Mouse (Mus musculus) adrenal gland, adult 18-20 months (tissue): ENCODE data around the gene Ugt2a1. TPM values are rescaled to one million over a fixed set of nuclear protein-coding genes. Genes with fewer than 3 reads are reported as not detected.
"Not testable (repeated sequence)": the region's sequence is repeated elsewhere in the genome, so short reads cannot be mapped to it uniquely, and the experiment has no call there.

Experiments used
- DNase-seq, 2 experiments: peaks; one replicate each; pipeline ENCODE4 v3.0.0; 2021 to 2022; ENCODE audit warnings: low spot score in 2 of 2
- long read RNA-seq, 2 experiments: library from polyadenylated mRNA; stranded (forward); transcript quantifications; one replicate each; pipeline ENCODE4 v2.0.0; 2021
- total RNA-seq, 2 experiments: library from RNA; stranded (reverse); gene quantifications; 1 replicate in 1 of 2; 2 replicates in 1 of 2; pipeline ENCODE4 v1.2.3; 2021

Gene Ugt2a1
- total RNA-seq = not detected
- long read RNA-seq, experiment 1 = 0 reads
- long read RNA-seq, experiment 2 = 0 reads

- no peak for DNase-seq
Observed at GRCm38 (mm10) chr5:87490771-87491170, at the start of gene Ugt2a1. Gene Ugt2a1, minus strand, starts transcription at chr5:87490871.

- no peak for DNase-seq
Observed at GRCm38 (mm10) chr5:87538111-87538510, 47.4 kb upstream of the Ugt2a1 start, which contains the start of gene Sult1b1. Gene Sult1b1, minus strand, starts transcription at chr5:87538195.

- no peak for DNase-seq
Observed at GRCm38 (mm10) chr5:87535994-87536644, 45.4 kb upstream of the Ugt2a1 start.

DNA sequence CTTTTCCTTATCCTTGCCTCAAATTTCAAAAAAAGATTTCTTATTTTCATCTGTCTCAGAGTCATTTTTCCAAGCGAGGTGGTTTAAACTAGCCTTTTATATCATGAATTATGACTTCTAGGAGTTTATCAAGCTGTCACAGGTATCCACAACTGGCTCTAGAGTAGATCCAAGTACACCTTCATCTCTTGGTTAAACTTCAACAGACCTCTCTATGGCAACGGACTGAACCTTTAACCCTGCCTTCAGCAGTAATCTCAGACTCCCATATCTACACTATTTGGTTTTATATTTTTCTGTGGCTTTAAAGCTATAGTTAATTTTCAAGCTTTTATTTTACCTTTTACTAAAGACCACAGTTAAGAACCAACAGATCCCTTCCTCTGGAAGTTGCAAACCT, 41.6 kb upstream of the Ugt2a1 start:
- DNase-seq = no peak

DNA sequence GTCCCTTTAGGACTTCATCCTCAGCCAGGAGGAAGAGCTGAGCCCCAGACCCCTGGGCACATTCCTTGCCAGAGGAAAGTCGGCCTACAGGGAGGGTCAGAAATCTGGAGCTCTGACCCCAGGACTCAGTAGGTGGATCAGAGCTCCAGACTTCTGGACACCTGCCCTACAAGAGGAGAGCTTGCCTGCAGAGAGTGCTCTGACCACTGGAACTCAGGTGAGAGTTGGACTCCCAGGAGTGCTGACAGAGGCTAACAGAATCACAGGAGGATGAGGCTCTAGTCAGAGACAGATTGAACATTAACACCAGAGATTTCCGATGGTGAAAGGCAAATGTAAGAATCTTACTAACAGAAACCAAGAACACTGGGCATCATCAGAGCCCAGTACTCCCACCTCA, 32.9 kb upstream of the Ugt2a1 start:
- DNase-seq = not testable (repeated sequence)

- no peak for DNase-seq
Observed at GRCm38 (mm10) chr5:87505776-87506458, 15.2 kb upstream of the Ugt2a1 start.

- no peak for DNase-seq
Observed at GRCm38 (mm10) chr5:87502687-87503086, 12.0 kb upstream of the Ugt2a1 start.

DNA sequence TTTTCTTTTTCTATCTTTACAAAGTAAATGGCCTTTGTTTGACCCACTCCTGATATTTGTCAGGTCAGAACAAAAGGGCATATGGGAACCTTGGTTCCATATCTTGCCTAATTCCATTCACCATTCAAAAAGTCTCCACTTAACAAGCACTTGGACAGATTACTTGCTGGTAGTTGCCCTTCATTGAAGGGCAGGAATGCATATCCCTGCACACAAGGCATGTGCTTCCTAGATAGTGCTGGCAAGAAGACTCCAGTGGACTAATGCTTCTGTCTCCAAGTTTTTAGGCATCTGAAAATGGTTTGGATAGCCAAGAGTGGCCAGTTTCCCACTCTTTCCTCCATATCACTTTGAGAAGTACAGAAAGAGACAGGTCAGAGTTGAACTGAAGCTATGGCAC, 8.7 kb upstream of the Ugt2a1 start:
- no peak for DNase-seq

- DNase-seq = no peak
Observed at GRCm38 (mm10) chr5:87498936-87499335, 8.3 kb upstream of the Ugt2a1 start.

DNA sequence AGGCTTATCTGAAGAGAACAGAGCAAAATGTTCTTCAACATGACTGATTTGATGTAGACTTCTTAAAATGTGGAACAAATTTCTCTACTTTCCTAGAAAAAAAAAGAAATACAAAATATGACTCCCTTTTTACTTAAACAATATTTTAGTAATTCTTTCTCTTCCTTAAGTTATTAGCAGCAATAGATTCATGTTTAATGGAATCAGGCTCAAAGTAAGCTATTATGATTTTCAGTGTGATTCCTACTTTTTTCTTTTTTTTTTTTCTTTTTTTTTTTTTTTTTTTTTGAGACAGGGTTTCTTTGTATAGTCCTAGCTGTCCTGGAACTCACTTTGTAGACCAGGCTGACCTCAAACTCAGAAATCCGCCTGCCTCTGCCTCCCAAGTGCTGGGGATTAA, 4.0 kb downstream of the Ugt2a1 start, which contains the start of gene Gm43638:
Gene Gm43638, minus strand, starts transcription at position 101 of the 400 bp plus-strand sequence.
- DNase-seq = not testable (repeated sequence)

DNA sequence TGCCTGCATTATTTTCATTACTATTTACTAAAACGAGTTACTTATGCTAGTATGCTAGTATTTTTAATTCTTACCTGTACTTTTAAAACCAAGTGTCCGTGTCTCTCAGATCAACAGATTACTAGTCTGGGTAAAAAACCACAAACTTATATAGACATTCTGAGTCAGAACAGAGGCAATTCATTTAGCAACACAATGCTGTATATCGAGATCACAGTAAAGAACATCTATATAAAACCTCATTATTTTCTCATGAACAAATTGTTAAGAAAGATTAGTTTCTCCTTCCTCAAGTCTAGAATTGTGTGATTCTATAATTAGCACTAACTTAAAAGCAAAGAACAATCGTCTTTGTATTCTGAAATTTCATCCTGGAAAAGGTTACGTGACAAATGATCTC, 8.5 kb downstream of the Ugt2a1 start, which contains the start of gene Ugt2a2:
Gene Ugt2a2, minus strand, starts transcription at position 101 of the 400 bp plus-strand sequence.
- no peak for DNase-seq

GRCm38 (mm10) chr5:87458810-87459209, 31.9 kb downstream of the Ugt2a1 start:
- no peak for DNase-seq

DNA sequence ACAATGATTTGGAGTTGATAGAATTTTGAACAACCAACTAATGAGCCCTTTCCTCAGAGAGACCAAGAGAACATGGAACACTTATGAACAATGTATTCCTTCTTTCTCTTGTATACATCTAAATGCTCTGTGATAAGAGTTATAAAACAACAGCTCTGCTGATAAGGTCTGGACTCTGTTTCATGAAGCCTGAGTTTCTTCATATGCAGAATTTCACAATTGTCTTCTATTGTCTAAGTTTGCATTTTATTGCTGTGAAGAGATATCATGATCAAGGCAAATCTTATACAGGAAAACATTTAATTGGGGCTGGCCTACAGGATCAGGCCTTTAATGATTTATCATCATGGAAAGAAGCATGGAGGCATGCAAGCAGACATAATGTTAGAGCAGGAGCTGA, 33.0 kb downstream of the Ugt2a1 start:
- no peak for DNase-seq

- DNase-seq = no peak
Observed at GRCm38 (mm10) chr5:87456216-87456850, 34.3 kb downstream of the Ugt2a1 start.

GRCm38 (mm10) chr5:87455519-87455918, 35.2 kb downstream of the Ugt2a1 start:
- no peak for DNase-seq

DNA sequence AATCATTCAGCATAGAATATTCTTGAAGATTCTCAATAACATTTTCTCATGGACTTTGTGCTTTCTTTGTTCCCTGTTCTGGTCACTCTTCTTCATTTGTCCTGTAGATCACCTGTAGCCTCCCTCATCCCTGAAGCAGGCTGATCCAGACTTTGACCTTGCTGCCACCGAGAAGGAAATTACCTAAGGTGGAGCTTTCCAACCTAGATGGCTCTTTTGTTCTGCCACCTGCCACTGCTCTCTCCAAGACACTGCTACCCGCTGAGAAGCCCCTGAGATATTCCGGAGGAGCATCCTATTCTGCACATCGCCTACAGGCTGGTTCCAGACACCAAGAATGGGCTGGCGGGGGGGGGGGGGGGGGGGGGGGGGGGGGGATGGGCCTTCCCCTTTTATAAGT, 38.2 kb downstream of the Ugt2a1 start:
- not testable (repeated sequence) for DNase-seq

DNA sequence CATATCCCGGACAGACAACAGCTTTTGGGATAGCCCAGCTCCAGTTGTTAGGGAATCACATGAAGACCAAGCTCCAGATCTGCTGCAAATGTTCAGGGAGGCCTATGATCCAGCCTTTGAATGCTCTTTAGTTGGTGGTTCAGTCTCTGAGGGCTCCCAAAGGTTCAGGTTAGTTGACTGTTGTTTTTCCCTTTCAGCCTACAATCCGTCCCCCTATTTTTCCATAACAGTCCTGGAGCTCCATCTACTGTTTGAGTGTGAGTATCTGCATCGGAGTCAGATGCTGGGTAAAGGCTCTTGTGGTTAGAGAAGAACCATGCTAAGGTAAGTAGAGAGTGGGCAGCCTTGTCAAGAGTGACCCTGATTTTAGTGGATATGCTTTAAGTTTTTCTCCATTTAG, 54.4 kb downstream of the Ugt2a1 start:
- DNase-seq = no peak

DNA sequence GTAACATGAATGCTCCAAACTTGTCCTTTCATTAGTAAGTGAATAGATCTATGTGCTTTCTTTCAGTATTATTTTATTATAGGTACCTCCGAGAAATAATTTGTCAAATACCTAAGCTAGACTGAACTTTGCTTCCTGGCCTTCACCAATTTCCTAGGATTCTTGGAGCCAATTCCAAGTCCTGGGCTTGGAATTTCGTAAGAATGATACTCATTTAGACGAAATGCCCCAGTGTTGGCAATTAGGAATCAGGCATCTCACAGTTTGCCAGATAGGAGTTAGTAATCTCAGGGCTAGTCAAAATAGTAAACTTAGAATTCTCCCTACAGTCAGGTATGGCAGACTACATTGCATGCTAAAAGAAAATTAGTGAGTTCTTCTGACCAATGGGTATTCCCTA, 65.0 kb downstream of the Ugt2a1 start:
- DNase-seq = no peak

- not testable (repeated sequence) for DNase-seq
Observed at GRCm38 (mm10) chr5:87424041-87424440, 66.6 kb downstream of the Ugt2a1 start, which contains the start of gene Ugt2b38. Gene Ugt2b38, minus strand, starts transcription at chr5:87424203.
